Comparison of ENCODE assay signal across 22 mouse cellular contexts in genomic region chr16:66495532-66495931, GRCm38 (mm10).
DNase-seq lines count a peak whose midpoint lies in the region; ATAC-seq and TF ChIP-seq lines count a peak whose summit lies in the region.
"Had no signal": no experiment of that assay in that cellular context is flagged by ENCODE, and none has a peak within 500 bp of the region (broad histone marks: within the 10 kb centered on the region; RNA-seq: fewer than 3 reads in every experiment).

No protein-coding gene starts in this region.

- H3K36me3 ChIP-seq in hindbrain, postnatal 0 days (ENCODE audit: insufficient read depth, low read length), result no peaks in the 10 kb centered on the region
- H3K36me3 ChIP-seq in hindbrain, embryonic 16.5 days (ENCODE audit: control insufficient read depth, insufficient read depth, low read length), result no peaks in the 10 kb centered on the region
- no peaks in the 10 kb centered on the region for H3K36me3 ChIP-seq in midbrain, embryonic 14.5 days (ENCODE audit: control insufficient read depth, insufficient read depth, low read length)
- H3K36me3 ChIP-seq in midbrain, embryonic 15.5 days (replicated peaks), result no peaks in the 10 kb centered on the region
- H3K36me3 ChIP-seq: forebrain, embryonic 10.5 days; heart, embryonic 15.5 days had no signal

- no peak overlapping the region for H3K4me3 ChIP-seq in hindbrain, postnatal 0 days (ENCODE audit: low read length)
- no peak overlapping the region for H3K4me3 ChIP-seq in hindbrain, embryonic 16.5 days (ENCODE audit: low read length)
- no peak overlapping the region for H3K4me3 ChIP-seq in midbrain, embryonic 14.5 days (replicated peaks; ENCODE audit: low read depth, low read length)
- no peak overlapping the region for H3K4me3 ChIP-seq in midbrain, embryonic 15.5 days
- H3K4me3 ChIP-seq: forebrain, embryonic 10.5 days; heart, adult 2 months; heart, embryonic 15.5 days had no signal

- ATAC-seq in cerebellum, adult (ENCODE audit: insufficient number of reproducible peaks, low FRiP score, low TSS enrichment), result no peak
- ATAC-seq in hindbrain, postnatal 0 days, result no peak
- ATAC-seq in hindbrain, embryonic 16.5 days, result no peak
- ATAC-seq in midbrain, embryonic 14.5 days (ENCODE audit: low FRiP score, low TSS enrichment), result no peak
- ATAC-seq in midbrain, embryonic 15.5 days (replicated peaks), result no peak; the same call in 1 of the 2 replicates
- ATAC-seq: inflammation-experienced regulatory T-cells, adult 6 months; midbrain, embryonic 16.5 days had no signal

- no peak overlapping the region for H3K9ac ChIP-seq in hindbrain, postnatal 0 days (replicated peaks; ENCODE audit: low read length)
- no peak overlapping the region for H3K9ac ChIP-seq in hindbrain, embryonic 16.5 days (ENCODE audit: low read depth, low read length)
- H3K9ac ChIP-seq in midbrain, embryonic 14.5 days (replicated peaks; ENCODE audit: low read length), result no peak overlapping the region
- no peak overlapping the region for H3K9ac ChIP-seq in midbrain, embryonic 15.5 days
- H3K9ac ChIP-seq: heart, embryonic 15.5 days had no signal

- no peaks in the 10 kb centered on the region for H3K4me1 ChIP-seq in hindbrain, postnatal 0 days (ENCODE audit: insufficient read depth, low read length)
- no peaks in the 10 kb centered on the region for H3K4me1 ChIP-seq in hindbrain, embryonic 16.5 days (ENCODE audit: control insufficient read depth, insufficient read depth, low read depth, low read length)
- H3K4me1 ChIP-seq in midbrain, embryonic 14.5 days (ENCODE audit: control insufficient read depth, insufficient read depth, low read length), result no peaks in the 10 kb centered on the region
- H3K4me1 ChIP-seq in midbrain, embryonic 15.5 days, result no peaks in the 10 kb centered on the region
- H3K4me1 ChIP-seq: forebrain, embryonic 10.5 days; heart, embryonic 15.5 days had no signal

- H3K27ac ChIP-seq in hindbrain, postnatal 0 days, result no peak overlapping the region
- H3K27ac ChIP-seq in hindbrain, embryonic 16.5 days (ENCODE audit: low read depth, low read length), result no peak overlapping the region
- H3K27ac ChIP-seq in midbrain, embryonic 14.5 days (replicated peaks; ENCODE audit: low read depth, low read length), result no peak overlapping the region
- H3K27ac ChIP-seq in midbrain, embryonic 15.5 days, result no peak overlapping the region
- H3K27ac ChIP-seq: forebrain, embryonic 10.5 days; heart, adult 2 months; heart, embryonic 15.5 days had no signal

- no peaks in the 10 kb centered on the region for H3K9me3 ChIP-seq in hindbrain, postnatal 0 days (ENCODE audit: low read length)
- H3K9me3 ChIP-seq in hindbrain, embryonic 16.5 days (ENCODE audit: control insufficient read depth, low read length), result peaks cover 5% of the 10 kb centered on the region
- H3K9me3 ChIP-seq in midbrain, embryonic 14.5 days (ENCODE audit: control insufficient read depth, low read length), result 0 out of 2 replicates have a peak, but pooled peaks cover 6% of the 10 kb centered on the region
- peaks cover 2% of the 10 kb centered on the region; the same call in 1 of the 2 replicates for H3K9me3 ChIP-seq in midbrain, embryonic 15.5 days
- H3K9me3 ChIP-seq: heart, embryonic 15.5 days had no signal

- whole genome bisulfite sequencing in hindbrain, postnatal 0 days, result 68% methylated on average over 3 of the region's 3 CpGs
- WGBS in hindbrain, embryonic 16.5 days, result 72% methylated on average over 3 of the region's 3 CpGs
- 78% methylated on average over 3 of the region's 3 CpGs for WGBS in midbrain, embryonic 14.5 days
- WGBS in midbrain, embryonic 15.5 days, result 74% methylated on average over 3 of the region's 3 CpGs

- peak; percentile 14 to 43 for DNase-seq in cerebellum, postnatal 10 days
- DNase-seq in hindbrain, postnatal 0 days (ENCODE audit: low spot score), result peak; percentile 61
- DNase-seq in midbrain, embryonic 14.5 days, result peak; percentile 69
- peak; percentile 12 for DNase-seq in telencephalon, adult 2 months (ENCODE audit: low read depth, low spot score)
- no peak for DNase-seq in spleen, postnatal 10 days (ENCODE audit: low spot score in 2 of 2)
- DNase-seq: embryo, embryonic 11 days; gastrocnemius, postnatal 25 days; heart, adult 2 months; kidney, adult 9 months; kidney, postnatal 36 days; layer of hippocampus, postnatal 36 days; liver; lung, postnatal 10 days; thymus, postnatal 4 days had no signal

- TF ChIP-seq CTCF in hindbrain, postnatal 0 days (IDR thresholded peaks at IDR 0.05; ENCODE audit: low read depth), result peak; percentile 64

- no peak overlapping the region for H3K4me2 ChIP-seq in hindbrain, postnatal 0 days (ENCODE audit: low read depth, low read length)
- no peak overlapping the region for H3K4me2 ChIP-seq in hindbrain, embryonic 16.5 days (ENCODE audit: low read length)
- no peak overlapping the region for H3K4me2 ChIP-seq in midbrain, embryonic 14.5 days (ENCODE audit: low read length)
- H3K4me2 ChIP-seq in midbrain, embryonic 15.5 days, result no peak overlapping the region
- H3K4me2 ChIP-seq: heart, embryonic 15.5 days had no signal

- H3K27me3 ChIP-seq in hindbrain, postnatal 0 days (ENCODE audit: insufficient read depth, low read length), result no peaks in the 10 kb centered on the region
- no peaks in the 10 kb centered on the region for H3K27me3 ChIP-seq in hindbrain, embryonic 16.5 days (replicated peaks; ENCODE audit: control insufficient read depth, insufficient read depth, low read length)
- no peaks in the 10 kb centered on the region for H3K27me3 ChIP-seq in midbrain, embryonic 14.5 days (ENCODE audit: control insufficient read depth, insufficient read depth, low read length)
- no peaks in the 10 kb centered on the region for H3K27me3 ChIP-seq in midbrain, embryonic 15.5 days (replicated peaks)
- H3K27me3 ChIP-seq: CH12.LX; heart, embryonic 15.5 days had no signal

Comparison
In these comparisons a context has a peak if more than half of its experiments do, and no peak if none do; other contexts are left out.
1. DNase-seq: peak in cerebellum, postnatal 10 days (2 of 2), hindbrain, postnatal 0 days (single experiment), midbrain, embryonic 14.5 days (single experiment) and telencephalon, adult 2 months (single experiment); none in spleen, postnatal 10 days (0 of 2).